Mouse (Mus musculus) heart, postnatal 0 days (tissue): ENCODE measurements around the gene Tcp11x2.

ENCODE experiments used
- CTCF ChIP-seq: IDR thresholded peaks from 2 replicates; pipeline ENCODE4 v1.5.1; 2016; ENCODE audit warnings: antibody characterized with exemption, control low read depth, low read depth
- EP300 ChIP-seq: IDR thresholded peaks from 2 replicates; pipeline ENCODE4 v1.6.1; 2016; ENCODE audit warnings: antibody characterized with exemption, low read depth

- no peak for TF ChIP-seq CTCF
- no peak for TF ChIP-seq EP300
Measured at GRCm38 (mm10) chrX:135743056-135743355, 49.4 kb upstream of the Tcp11x2 start.
